Mouse (Mus musculus): ENCODE measurements around the gene 1700029F12Rik. TPM values are rescaled to one million over a fixed set of nuclear protein-coding genes. Genes with fewer than 3 reads are reported as not detected.
"Not testable (repeated sequence)": the region's sequence is repeated elsewhere in the genome, so short reads cannot be mapped to it uniquely, and the experiment has no call there.

Gene 1700029F12Rik
- not detected for total RNA-seq (2021)
- long read RNA-seq, experiment 1 = 0 reads
- long read RNA-seq, experiment 2 = 0 reads

DNA sequence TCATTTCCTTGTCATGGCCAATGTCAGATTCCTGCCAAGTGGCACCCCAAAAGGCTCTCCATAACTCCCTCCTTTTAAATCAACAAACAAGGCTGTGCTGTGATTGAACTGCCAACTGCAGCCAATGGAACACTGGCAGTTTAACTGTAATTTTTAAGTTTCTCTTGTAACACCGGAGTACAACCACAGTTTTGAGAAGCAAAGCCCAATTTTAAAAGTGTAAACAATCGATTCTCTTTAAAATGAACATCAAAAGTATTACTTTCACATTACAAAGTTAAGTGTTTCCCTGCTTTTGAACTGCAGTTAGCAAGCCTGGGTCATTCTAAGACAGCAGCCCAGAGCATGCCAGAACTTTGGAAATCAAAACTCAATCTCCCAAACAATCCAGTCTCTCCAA is at the start of gene 1700029F12Rik:
TSS of gene 1700029F12Rik (minus strand) at position 101 of the 400 bp plus-strand sequence.
- no peak for DNase-seq (ENCODE audit: low spot score in 2 of 2)

DNA sequence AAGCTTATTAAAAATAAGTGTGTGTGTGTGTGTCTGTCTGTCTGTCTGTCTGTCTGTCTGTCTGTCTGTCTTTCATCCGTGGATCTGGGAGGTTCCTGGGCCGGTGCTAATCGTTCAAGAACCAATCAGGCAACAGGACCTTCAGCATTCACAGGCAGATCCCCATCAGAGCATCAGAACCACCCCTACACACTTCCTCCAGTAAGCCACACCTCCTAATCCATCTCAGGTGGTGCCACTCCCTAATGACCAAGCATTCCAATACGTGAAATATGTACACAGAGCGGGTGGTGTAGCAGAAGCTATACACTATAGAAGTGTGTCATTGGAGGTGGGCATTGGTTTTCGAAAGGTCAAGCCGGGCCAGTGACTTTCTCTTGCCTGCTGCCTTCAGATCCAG is 48.3 kb upstream of the 1700029F12Rik start:
- DNase-seq (ENCODE audit: low spot score in 2 of 2) = no peak

DNA sequence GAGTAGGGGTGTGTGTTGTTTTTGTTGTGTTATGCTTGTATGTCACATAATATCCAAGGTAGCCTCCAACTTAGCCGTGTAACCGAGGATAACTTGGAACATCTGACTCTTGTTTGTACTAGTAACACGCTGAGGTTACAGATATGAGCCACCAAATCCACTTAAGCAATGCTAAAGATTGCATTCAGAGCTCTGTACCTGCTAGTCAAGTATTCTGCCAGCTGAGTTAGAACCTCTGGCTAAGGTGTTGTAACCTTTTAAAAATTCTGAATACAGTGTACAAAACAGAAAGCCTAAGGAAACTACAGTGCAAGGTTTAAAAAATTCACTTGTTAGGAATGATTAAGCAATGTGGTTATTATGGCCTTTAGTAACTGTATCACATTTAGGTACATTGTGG is 46.5 kb upstream of the 1700029F12Rik start:
- DNase-seq (ENCODE audit: low spot score in 2 of 2) = no peak

DNA sequence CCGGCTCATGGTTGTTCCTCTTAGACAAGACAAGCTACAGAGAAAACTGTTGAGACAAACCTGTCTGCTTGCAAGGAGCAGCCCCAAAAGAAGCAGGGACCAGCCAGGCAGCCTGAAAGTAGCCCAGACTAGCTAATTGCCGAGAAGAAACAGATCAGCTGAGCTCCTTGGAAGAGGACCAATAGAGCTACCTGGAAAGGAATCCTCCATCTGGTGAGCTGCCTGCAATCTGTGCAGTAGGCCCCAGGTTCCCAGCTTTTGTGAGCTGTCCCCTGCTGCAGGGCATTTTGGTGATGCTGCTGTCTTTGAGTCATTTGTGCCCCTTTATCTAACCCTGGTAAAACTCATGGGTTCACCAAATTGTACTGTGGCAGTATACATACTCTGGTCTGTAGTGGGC is 46.0 kb upstream of the 1700029F12Rik start:
- DNase-seq (ENCODE audit: low spot score in 2 of 2) = no peak

DNA sequence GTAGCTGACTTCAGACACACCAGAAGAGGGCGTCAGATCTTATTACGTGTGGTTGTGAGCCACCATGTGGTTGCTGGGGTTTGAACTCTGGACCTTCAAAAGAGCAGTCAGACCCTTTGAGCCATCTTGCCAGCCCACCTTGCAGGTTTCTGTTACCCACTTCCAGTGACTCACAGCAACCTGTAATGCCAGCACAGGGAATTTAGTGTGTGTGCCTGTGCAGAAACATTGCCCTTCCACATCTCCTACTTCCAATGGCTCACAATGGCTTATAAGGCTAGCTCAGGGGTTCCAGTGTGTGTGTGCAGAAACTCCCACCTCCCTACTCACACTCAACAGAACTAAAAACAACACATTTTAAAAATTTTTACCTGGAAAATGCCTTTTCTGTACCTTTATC is 43.4 kb upstream of the 1700029F12Rik start:
- DNase-seq (ENCODE audit: low spot score in 2 of 2) = no peak

GRCm38 (mm10) chr13:97073497-97073896 is 39.3 kb upstream of the 1700029F12Rik start:
- no peak for DNase-seq (ENCODE audit: low spot score in 2 of 2)

DNA sequence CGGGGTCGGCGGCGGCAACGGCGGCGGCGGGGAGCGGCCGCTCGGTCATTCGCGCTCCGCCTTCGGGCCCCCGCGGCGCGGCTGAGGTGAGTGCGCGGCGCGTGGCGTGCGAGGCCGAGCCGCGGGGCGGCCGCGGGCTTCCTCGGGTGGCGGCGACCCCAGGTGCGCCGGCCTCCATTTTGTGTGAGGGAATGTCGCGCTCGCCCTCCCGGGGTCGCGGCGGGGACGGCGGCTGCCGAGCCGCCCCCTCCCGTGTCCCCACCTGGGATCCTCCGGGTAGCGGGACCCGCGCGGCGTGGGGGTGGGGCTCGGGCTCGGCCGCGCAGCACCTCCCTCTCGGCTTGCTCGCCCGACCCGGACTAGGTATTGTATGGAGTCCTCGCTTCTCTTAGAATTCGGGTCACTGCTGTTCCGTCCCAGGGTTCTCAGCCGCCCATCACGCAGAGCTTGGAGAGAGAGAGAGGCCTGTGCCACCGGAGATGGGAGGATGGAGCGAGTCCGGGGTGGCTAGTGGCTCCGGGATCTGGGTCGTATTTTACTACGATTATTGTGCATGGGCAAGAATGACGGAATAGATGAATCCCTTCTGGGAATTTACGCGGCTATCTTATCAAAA is 37.6 kb upstream of the 1700029F12Rik start:
- peak; percentile 25 to 54 for DNase-seq (ENCODE audit: low spot score in 2 of 2)

- peak in 1 of 2 experiments; percentile 23 for DNase-seq (ENCODE audit: low spot score in 2 of 2)
Measured at GRCm38 (mm10) chr13:97070931-97071625, 36.9 kb upstream of the 1700029F12Rik start.

- no peak for DNase-seq (ENCODE audit: low spot score in 2 of 2)
Measured at GRCm38 (mm10) chr13:97068151-97068550, 34.0 kb upstream of the 1700029F12Rik start.

- no peak for DNase-seq (ENCODE audit: low spot score in 2 of 2)
Measured at GRCm38 (mm10) chr13:97067691-97068090, 33.5 kb upstream of the 1700029F12Rik start.

DNA sequence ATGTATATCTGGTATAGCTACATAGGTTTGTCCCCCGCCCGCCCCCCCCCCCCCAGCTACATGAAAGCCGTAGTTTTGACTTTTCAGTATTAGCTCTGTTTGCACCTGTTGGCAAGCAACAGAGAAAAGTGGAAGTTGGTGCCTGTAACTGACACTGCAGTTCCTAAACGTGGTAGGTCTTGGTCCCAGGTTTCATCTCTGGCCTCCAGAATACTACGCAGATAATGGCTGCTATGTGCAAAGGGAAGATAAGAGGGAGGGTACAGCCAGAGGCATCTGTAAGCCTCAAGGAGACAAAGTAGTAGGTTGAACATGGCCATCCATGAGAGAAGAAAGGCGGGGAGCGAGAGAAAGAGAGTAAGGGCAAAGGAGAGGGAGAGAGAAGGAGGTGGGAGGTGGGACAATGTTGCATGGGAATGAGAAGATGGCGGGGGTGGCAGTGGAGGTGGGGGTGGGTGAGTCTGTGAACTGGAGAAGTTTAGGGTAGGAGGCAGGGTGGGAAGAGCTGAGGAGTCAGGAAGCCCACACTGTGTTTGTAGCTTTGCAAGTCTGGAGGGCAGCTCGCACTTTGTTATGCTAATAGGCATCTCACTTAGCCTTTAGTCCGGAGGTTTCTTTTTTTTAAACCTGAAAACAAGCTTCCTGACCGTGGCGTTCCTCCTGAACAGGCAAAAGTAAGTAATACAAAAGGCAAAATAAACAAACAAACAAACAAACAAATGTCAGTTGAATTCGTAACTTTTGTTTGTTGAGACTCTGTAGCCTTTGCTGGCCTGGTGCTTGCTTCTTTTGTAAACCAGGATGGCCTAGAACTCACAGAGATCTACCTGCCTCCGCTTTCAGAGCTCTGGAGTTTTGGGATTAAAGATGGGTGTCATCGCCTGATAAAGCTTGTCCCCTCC is 32.7 kb upstream of the 1700029F12Rik start, which contains the start of gene Fam169a:
TSS of gene Fam169a (plus strand) at position 638 of the 902 bp plus-strand sequence.
- DNase-seq (ENCODE audit: low spot score in 2 of 2) = no peak

- DNase-seq (ENCODE audit: low spot score in 2 of 2) = not testable (repeated sequence)
Measured at GRCm38 (mm10) chr13:97064844-97065621, 30.9 kb upstream of the 1700029F12Rik start.

DNA sequence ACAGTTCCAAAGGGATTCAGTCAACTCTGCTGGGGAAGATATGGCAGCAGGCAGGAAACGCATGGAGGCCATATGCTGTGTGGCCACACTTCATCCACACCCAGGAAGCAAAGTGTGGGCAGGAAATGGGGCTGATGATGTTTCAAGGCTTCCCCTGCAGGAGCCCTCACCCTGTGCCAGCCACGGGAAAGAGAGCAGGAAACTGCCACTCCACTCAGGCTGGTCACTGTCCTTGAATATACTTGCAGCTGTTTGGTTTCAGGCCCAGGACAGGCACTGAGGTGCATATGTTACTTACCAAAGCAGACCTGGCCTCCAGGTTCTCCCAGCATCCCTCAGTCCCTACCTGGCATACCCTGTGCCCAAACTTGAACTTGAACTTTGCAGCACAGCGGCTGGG is 30.3 kb upstream of the 1700029F12Rik start:
- no peak for DNase-seq (ENCODE audit: low spot score in 2 of 2)

DNA sequence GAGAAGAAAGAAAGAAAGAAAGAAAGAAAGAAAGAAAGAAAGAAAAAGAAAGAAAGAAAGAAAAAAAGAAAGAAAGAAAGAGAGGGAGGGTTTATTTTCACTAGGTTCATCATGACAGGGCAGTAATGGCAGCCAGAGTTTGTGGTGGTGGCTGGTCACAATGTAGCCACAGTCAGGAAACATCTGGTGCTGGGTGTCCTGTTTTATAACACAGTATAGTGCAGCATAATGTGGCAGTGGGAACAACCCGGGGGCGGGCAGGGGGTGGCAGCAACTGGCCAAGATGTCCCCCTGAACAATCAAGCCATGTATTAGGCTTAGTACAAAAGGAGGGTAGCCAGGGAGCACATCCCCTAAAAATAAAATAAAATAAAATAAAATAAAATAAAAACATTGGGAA is 29.3 kb upstream of the 1700029F12Rik start:
- no peak for DNase-seq (ENCODE audit: low spot score in 2 of 2)

- no peak for DNase-seq (ENCODE audit: low spot score in 2 of 2)
Measured at GRCm38 (mm10) chr13:97062151-97062550, 28.0 kb upstream of the 1700029F12Rik start.

- no peak for DNase-seq (ENCODE audit: low spot score in 2 of 2)
Measured at GRCm38 (mm10) chr13:97060331-97060730, 26.2 kb upstream of the 1700029F12Rik start.

DNA sequence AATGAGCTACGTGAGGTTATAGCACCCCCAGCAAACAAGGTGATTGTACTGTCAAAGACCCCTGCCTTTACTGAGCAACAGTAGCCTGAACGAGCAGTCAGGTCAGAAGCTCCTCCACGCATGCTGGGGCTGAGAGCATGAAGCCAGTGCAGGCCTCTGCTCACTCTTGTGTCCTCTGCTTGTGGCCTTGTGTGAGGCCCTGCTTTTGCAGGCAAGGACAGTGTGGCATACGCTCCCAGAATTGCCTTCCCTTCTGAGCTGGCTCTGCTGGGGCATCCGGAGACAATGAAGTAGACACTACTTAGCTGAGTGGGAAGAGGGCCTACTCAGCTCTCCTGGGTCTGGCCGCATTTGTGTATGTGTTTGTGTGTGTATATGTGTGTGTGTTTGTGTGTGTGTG is 25.6 kb upstream of the 1700029F12Rik start:
- peak in 1 of 2 experiments; percentile 17 for DNase-seq (ENCODE audit: low spot score in 2 of 2)

GRCm38 (mm10) chr13:97057817-97058216 is 23.7 kb upstream of the 1700029F12Rik start:
- peak in 1 of 2 experiments; percentile 34 for DNase-seq (ENCODE audit: low spot score in 2 of 2)

DNA sequence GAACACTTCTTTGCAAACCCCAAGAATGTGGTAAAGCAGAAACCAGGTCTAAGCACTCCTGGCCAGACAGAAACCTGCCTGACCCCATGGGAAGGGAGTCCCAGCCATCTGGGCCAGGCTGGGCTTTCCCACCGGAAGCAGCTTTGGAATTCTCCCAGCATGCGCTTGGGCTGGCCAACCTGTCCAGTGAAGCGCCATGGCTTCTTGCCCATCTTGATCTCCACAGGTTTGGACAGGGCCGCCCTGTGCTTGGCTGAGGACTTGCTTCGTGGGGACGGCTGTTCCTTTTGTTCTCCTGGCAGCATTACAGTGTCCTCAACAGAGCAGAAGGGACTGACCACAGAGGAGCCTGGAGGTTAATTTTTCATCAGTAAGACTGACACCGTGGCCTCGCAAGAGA is 19.7 kb upstream of the 1700029F12Rik start:
- DNase-seq (ENCODE audit: low spot score in 2 of 2) = no peak

- peak; percentile 52 to 63 for DNase-seq (ENCODE audit: low spot score in 2 of 2)
Measured at GRCm38 (mm10) chr13:97052667-97053066, 18.5 kb upstream of the 1700029F12Rik start.

DNA sequence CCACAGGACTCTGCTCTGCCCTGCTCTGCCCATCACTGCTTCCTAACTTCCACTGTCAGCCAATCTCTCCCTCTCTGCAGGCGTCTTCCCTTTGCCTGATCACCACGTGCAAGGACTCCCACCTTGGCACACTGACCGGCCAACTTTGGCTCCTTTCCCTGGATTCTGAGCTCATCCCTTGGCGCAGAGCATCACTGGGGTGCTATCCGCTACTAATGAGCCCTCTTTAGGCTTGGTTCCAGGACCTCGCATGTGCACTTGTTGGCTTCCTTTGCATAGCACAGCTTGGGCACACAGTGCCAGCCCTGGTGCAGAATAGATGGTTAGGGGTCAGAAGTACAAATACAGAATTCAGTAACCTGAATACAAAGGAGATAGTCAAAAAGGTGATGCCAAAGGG is 17.0 kb upstream of the 1700029F12Rik start:
- DNase-seq (ENCODE audit: low spot score in 2 of 2) = peak in 1 of 2 experiments; percentile 24
